Mouse (Mus musculus) layer of hippocampus, adult 2 months (tissue): ENCODE results near the gene Rps5. TPM values are rescaled to one million over a fixed set of nuclear protein-coding genes. Genes with fewer than 3 reads are reported as not detected.
A peak's percentile ranks its signal among the peaks of the same experiment; 100 is the strongest.
"Not testable (repeated sequence)": the region's sequence is repeated elsewhere in the genome, so short reads cannot be mapped to it uniquely, and the experiment has no call there.

Experiments
- DNase-seq, 2 experiments: peaks; one replicate each; pipeline ENCODE4 v3.0.0; 2022; ENCODE audit warnings: low spot score in 2 of 2
- H3K27ac ChIP-seq: fragments of 200-600 bp; 2 replicates; pipeline ENCODE4 v1.8.1; 2022
- H3K4me3 ChIP-seq: fragments of 200-600 bp; 2 replicates; pipeline ENCODE4 v1.8.1; 2022; ENCODE audit warnings: mild to moderate bottlenecking
- CTCF ChIP-seq: fragments of 200-600 bp; conservative IDR thresholded peaks from 2 replicates; pipeline ENCODE4 v1.8.1; 2022; ENCODE audit warnings: antibody characterized with exemption, mild to moderate bottlenecking, moderate library complexity
- long read RNA-seq, 2 experiments: library from polyadenylated mRNA; stranded (forward); transcript quantifications; one replicate each; pipeline ENCODE4 v2.0.0; 2021; ENCODE audit warnings: borderline mapping rate in 2 of 2
- total RNA-seq, 2 experiments: library from RNA; stranded (reverse); gene quantifications; 2 replicates each; pipeline ENCODE4 v1.2.3; 2021

Rps5 gene
- 100 to 1,000 TPM; 401 to 427 TPM for total RNA-seq
- long read RNA-seq, experiment 1, transcript Rps5-201 (6 exons, 761 nt): major isoform, 58 of 73 reads
- long read RNA-seq, experiment 1, partial matches to known transcripts: 14 of 73 reads
- long read RNA-seq, experiment 1, other reads (novel, unspliced or antisense): 0 of 73 reads
- long read RNA-seq, experiment 2, transcript Rps5-201 (6 exons, 761 nt): major isoform, 96 of 104 reads
- long read RNA-seq, experiment 2, partial matches to known transcripts: 7 of 104 reads
- long read RNA-seq, experiment 2, other reads (novel, unspliced or antisense): 1 of 104 reads

GRCm38 (mm10) chr7:12921705-12922465 is at the start of gene Rps5:
Gene Rps5, plus strand, starts transcription at chr7:12922290.
- DNase-seq: peak; percentile 98 to 99
- peak within 1 kb of the TSS; percentile 100 for H3K4me3 ChIP-seq
- peak; percentile 95 for TF ChIP-seq CTCF
- peak within 1 kb of the TSS; percentile 99 for H3K27ac ChIP-seq

GRCm38 (mm10) chr7:12874301-12874700 is 47.8 kb upstream of the Rps5 start:
- DNase-seq: no peak
- TF ChIP-seq CTCF: peak; percentile 74
- Histone ChIP-seq H3K27ac (no peak overlapping the region), H3K4me3 (no peak overlapping the region)

GRCm38 (mm10) chr7:12880036-12880435 is 42.1 kb upstream of the Rps5 start:
- H3K4me3 ChIP-seq: peak overlapping the region; percentile 82
- TF ChIP-seq CTCF: no peak
- no peak for DNase-seq
- peak overlapping the region; percentile 88; the same call in 1 of the 2 replicates for H3K27ac ChIP-seq

GRCm38 (mm10) chr7:12880497-12880896 is 41.6 kb upstream of the Rps5 start:
- not testable (repeated sequence) for DNase-seq
- H3K4me3 ChIP-seq: peak overlapping the region; percentile 82
- peak overlapping the region; percentile 88 for H3K27ac ChIP-seq

GRCm38 (mm10) chr7:12880911-12881660 is 41.0 kb upstream of the Rps5 start, which contains the start of gene Zfp128:
Gene Zfp128, plus strand, starts transcription at chr7:12881177.
- peak; percentile 92 to 97 for DNase-seq
- H3K4me3 ChIP-seq: peak within 1 kb of the TSS; percentile 82
- H3K27ac ChIP-seq: peak within 1 kb of the TSS; percentile 88
- peak; percentile 62 for TF ChIP-seq CTCF

GRCm38 (mm10) chr7:12886563-12887266 is 35.4 kb upstream of the Rps5 start:
- DNase-seq: no peak
- TF ChIP-seq CTCF: no peak
- no peak overlapping the region for H3K27ac ChIP-seq
- H3K4me3 ChIP-seq: no peak overlapping the region

- Histone ChIP-seq H3K4me3 (no peak overlapping the region), H3K27ac (no peak overlapping the region)
- DNase-seq: no peak
- TF ChIP-seq CTCF: no peak
These were observed 34.5 kb upstream of the Rps5 start for GRCm38 (mm10) chr7:12887585-12887984.

GRCm38 (mm10) chr7:12890928-12891327 is 31.2 kb upstream of the Rps5 start:
- TF ChIP-seq CTCF: no peak
- no peak overlapping the region for H3K27ac ChIP-seq
- no peak for DNase-seq
- no peak overlapping the region for H3K4me3 ChIP-seq

GRCm38 (mm10) chr7:12891334-12891733 is 30.8 kb upstream of the Rps5 start:
- DNase-seq: no peak
- Histone ChIP-seq H3K27ac (no peak overlapping the region), H3K4me3 (no peak overlapping the region)
- no peak for TF ChIP-seq CTCF

GRCm38 (mm10) chr7:12897655-12898410 is 24.3 kb upstream of the Rps5 start, which contains the start of gene Zscan22:
Gene Zscan22, plus strand, starts transcription at chr7:12897815.
- H3K27ac ChIP-seq: peak within 1 kb of the TSS; percentile 86

GRCm38 (mm10) chr7:12901517-12901916 is 20.6 kb upstream of the Rps5 start:
- TF ChIP-seq CTCF: no peak

More at GRCm38 (mm10) chr7:12897655-12898410, 24.3 kb upstream of the Rps5 start, which contains the start of gene Zscan22:
- DNase-seq: peak; percentile 94 to 98
- peak within 1 kb of the TSS; percentile 95 for H3K4me3 ChIP-seq
- peak; percentile 22; the same call in 1 of the 2 replicates for TF ChIP-seq CTCF

GRCm38 (mm10) chr7:12903623-12904022 is 18.5 kb upstream of the Rps5 start:
- H3K27ac ChIP-seq: no peak overlapping the region

More at GRCm38 (mm10) chr7:12901517-12901916, 20.6 kb upstream of the Rps5 start:
- H3K4me3 ChIP-seq: no peak overlapping the region
- H3K27ac ChIP-seq: no peak overlapping the region
- DNase-seq: no peak

More at GRCm38 (mm10) chr7:12903623-12904022, 18.5 kb upstream of the Rps5 start:
- peak overlapping the region; percentile 17; the same call in 1 of the 2 replicates for H3K4me3 ChIP-seq
- TF ChIP-seq CTCF: no peak
- no peak for DNase-seq
